Mouse (Mus musculus): ENCODE data around the gene Myof. TPM values are rescaled to one million over a fixed set of nuclear protein-coding genes. Genes with fewer than 3 reads are reported as not detected.

Gene Myof
- polyA plus RNA-seq (2017; shearing (Covaris generic)), result under 1 TPM in 1 of 2 experiments, not detected in 1; 0.27 TPM

GRCm38 (mm10) chr19:38043281-38043981 is at the start of gene Myof:
TSS of gene Myof (minus strand) at chr19:38043577.

DNA sequence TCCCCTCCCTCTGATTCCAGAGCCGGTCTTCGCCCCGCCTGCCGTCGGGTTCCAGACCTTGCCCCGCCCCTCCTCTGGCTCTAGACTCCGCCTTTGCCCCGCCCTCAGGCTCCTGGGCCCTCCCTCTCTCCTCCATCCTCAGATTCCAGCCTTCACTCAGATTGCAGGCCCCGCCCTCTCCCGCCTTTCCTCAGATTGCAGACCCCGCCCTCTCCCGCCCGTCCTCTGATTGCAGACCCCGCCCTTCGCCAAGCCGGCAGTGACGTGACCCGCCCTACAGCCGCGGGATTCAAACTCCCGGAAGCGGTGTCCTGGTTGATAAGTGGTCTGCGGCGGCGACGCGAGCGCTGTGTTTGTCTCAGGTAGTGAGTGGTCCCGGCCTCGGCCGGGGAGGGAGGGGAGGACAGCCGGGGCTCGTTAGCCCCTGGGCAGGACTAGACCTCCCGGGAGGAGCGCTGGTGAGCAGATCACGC is 11.4 kb upstream of the Myof start, which contains the start of gene Cep55:
Gene Cep55 (plus strand): TSS at position 292 of the 473 bp plus-strand sequence.

Other genes with a start within 250 kb of the Myof start
- 1 to 10 TPM; 1.9 TPM for gene Cep55, start 11.4 kb upstream of the Myof start, polyA plus RNA-seq (2017; shearing (Covaris generic))
- gene Ffar4, start 53.5 kb upstream of the Myof start, polyA plus RNA-seq (2017; shearing (Covaris generic)), result 1 to 10 TPM in 1 of 2 experiments, not detected in 1; 1.5 TPM
- gene Rbp4, start 81.7 kb upstream of the Myof start, polyA plus RNA-seq (2017; shearing (Covaris generic)), result not detected
- gene Pde6c, start 89.2 kb upstream of the Myof start, polyA plus RNA-seq (2017; shearing (Covaris generic)), result under 1 TPM in 1 of 2 experiments, not detected in 1; 0.10 TPM
- 10 to 100 TPM; 37.4 to 39.4 TPM for gene Fra10ac1, start 180.6 kb upstream of the Myof start, polyA plus RNA-seq (2017; shearing (Covaris generic))
- gene Lgi1, start 221.0 kb upstream of the Myof start, polyA plus RNA-seq (2017; shearing (Covaris generic)), result 1 to 10 TPM in 1 of 2 experiments, not detected in 1; 1.4 TPM

All from inflammation-experienced regulatory T-cells (primary cell).